Mouse (Mus musculus) limb, embryonic 10.5 days (tissue): ENCODE data around the gene Gmds. TPM values are rescaled to one million over a fixed set of nuclear protein-coding genes. Genes with fewer than 3 reads are reported as not detected.
A peak's percentile ranks its signal among the peaks of the same experiment; 100 is the strongest.

Experiments used
- DNase-seq: peaks from one replicate; pipeline ENCODE4 v3.0.0-alpha.2; 2017; ENCODE audit warnings: low spot score
- H3K27ac ChIP-seq: fragments of 300-500 bp; sonication (generic); 2 replicates; pipeline ENCODE4 v1.5.1; 2016; ENCODE audit warnings: mild to moderate bottlenecking
- H3K27me3 ChIP-seq: fragments of 300-500 bp; sonication (generic); 2 replicates; pipeline ENCODE4 v1.6.1; 2016; ENCODE audit warnings: low read depth, mild to moderate bottlenecking; ENCODE audit not compliant: poor library complexity, severe bottlenecking
- H3K36me3 ChIP-seq: fragments of 300-500 bp; sonication (generic); 2 replicates; pipeline ENCODE4 v1.6.1; 2016; ENCODE audit warnings: mild to moderate bottlenecking, moderate library complexity
- H3K4me1 ChIP-seq: fragments of 300-500 bp; sonication (generic); 2 replicates; pipeline ENCODE4 v1.6.1; 2016
- H3K4me3 ChIP-seq: fragments of 300-500 bp; sonication (generic); 2 replicates; pipeline ENCODE4 v1.5.1; 2016; ENCODE audit warnings: mild to moderate bottlenecking, moderate library complexity
- H3K9me3 ChIP-seq: fragments of 300-500 bp; sonication (generic); replicated peaks from 2 replicates; pipeline ENCODE4 v1.6.1; 2016; ENCODE audit warnings: mild to moderate bottlenecking
- WGBS: fragments of 180-500 bp; shearing (Covaris S2); methylation state at CpG from one replicate; pipeline ENCODE4 v1.1.7; 2016; 5-methylcytosine and 5-hydroxymethylcytosine counted together
- polyA plus RNA-seq: library from polyadenylated mRNA; unstranded; fragments of >200 nt; fragmentation: Nextera tagmentation; extraction: Ambion mirVana; gene quantifications from 2 replicates; pipeline ENCODE4 v1.2.1, GENCODE M21; 2016

Gene Gmds
- polyA plus RNA-seq, 1 experiment from 2014 or later, result 22.9 TPM

DNA sequence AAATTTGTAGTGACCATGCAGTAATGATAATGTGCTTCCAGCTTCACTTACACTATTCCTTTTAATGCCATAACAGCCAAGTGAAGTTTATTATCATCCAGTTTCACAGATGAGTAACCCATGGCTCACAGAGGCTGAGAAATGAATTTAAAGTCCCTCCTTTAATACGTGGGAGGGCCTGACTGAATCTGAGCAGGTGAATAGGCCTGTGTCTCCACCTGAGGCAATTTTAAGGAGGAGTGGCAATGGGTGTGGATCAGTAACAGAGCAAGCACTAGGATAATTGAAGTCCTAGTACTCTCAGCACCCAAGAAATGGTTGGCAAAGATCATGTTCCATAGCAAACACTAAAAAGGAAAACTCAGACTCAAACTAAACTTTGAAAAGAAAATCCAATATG lies 223.1 kb downstream of the Gmds start:
- WGBS, result 75% methylated on average over 1 of the region's 1 CpGs
- H3K4me3 ChIP-seq, result no peak overlapping the region
- H3K27ac ChIP-seq, result no peak overlapping the region
- H3K9me3 ChIP-seq, result no peaks in the 10 kb centered on the region
- no peaks in the 10 kb centered on the region for H3K36me3 ChIP-seq
- no peaks in the 10 kb centered on the region for H3K4me1 ChIP-seq
- H3K27me3 ChIP-seq, result no peaks in the 10 kb centered on the region
- no peak for DNase-seq

- Histone ChIP-seq H3K27me3 (no peaks in the 10 kb centered on the region), H3K27ac (no peak overlapping the region), H3K9me3 (no peaks in the 10 kb centered on the region), H3K4me1 (no peaks in the 10 kb centered on the region), H3K36me3 (no peaks in the 10 kb centered on the region), H3K4me3 (no peak overlapping the region)
- DNase-seq, result no peak
- 92% methylated on average over 3 of the region's 3 CpGs for WGBS
Observed at GRCm38 (mm10) chr13:32113875-32114274, 224.7 kb downstream of the Gmds start.

DNA sequence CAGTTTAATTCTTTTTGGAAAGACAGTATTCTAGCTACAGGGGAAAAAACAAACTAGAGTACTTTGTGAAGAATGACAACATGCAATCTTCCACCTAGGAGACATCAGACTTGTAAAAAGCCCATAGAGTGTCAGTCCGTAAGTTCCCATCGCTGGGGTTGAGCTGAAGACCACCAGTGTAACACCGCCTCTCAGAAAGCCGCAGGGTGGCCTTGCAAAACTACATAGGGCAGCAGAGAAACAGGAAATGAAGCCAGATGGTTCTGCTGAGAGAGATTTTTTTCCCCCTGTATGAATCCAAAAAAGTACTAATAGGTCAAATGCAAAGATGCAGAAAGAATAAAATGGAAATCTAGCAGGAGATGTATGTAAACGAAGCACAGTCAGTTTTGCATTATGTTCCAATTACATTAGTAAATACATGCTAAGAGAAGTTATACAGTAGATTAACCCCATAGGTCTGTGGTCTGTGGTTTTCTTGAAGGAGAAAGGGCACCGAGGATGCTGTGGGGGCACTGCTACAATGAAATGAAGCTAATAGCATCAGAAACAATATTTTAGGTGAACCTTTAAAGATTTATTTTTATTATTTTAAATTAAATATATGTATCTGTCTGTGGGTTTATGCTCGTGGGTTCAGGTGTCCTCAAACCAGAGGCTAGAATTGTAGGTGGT lies 250.1 kb downstream of the Gmds start:
- 71% methylated on average over 7 of the region's 7 CpGs for WGBS

GRCm38 (mm10) chr13:32080520-32081249 lies 257.9 kb downstream of the Gmds start:
- DNase-seq, result peak; percentile 59
- Histone ChIP-seq H3K36me3 (no peaks in the 10 kb centered on the region), H3K4me3 (no peak overlapping the region), H3K27me3 (peaks cover 47% of the 10 kb centered on the region), H3K27ac (peak overlapping the region; percentile 66; the same call in 1 of the 2 replicates), H3K9me3 (no peaks in the 10 kb centered on the region), H3K4me1 (peaks cover 29% of the 10 kb centered on the region)
- WGBS, result 27% methylated on average over 6 of the region's 6 CpGs

More for the DNA sequence above, 250.1 kb downstream of the Gmds start:
- no peak for DNase-seq
- no peaks in the 10 kb centered on the region for H3K36me3 ChIP-seq
- H3K27me3 ChIP-seq, result peaks cover 7% of the 10 kb centered on the region; the same call in 1 of the 2 replicates
- H3K9me3 ChIP-seq, result no peaks in the 10 kb centered on the region
- no peak overlapping the region for H3K4me3 ChIP-seq
- peaks cover 20% of the 10 kb centered on the region for H3K4me1 ChIP-seq
- H3K27ac ChIP-seq, result peak overlapping the region; percentile 36; the same call in 1 of the 2 replicates

DNA sequence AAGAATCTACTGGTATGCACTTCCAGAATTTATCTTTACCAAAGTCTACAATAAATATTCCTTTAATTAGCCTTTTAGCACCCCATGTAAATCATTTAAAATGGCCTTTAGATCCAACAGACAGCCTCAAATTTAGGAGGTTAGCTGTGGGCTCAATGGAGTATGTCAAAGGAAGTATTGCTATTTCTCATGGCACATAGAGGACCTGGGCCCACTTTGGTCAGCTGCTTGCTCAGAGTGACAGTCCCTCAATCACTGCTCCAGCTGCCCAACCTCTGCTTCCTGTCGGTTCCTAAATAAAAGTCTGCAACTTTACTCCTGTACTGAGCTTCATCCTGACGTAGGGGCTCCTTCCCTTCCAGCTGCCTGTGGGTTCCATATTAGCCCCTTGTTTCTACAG lies 264.9 kb downstream of the Gmds start:
- DNase-seq, result no peak
- Histone ChIP-seq H3K4me1 (peaks cover 26% of the 10 kb centered on the region), H3K27me3 (peaks cover 62% of the 10 kb centered on the region), H3K36me3 (no peaks in the 10 kb centered on the region), H3K4me3 (no peak overlapping the region), H3K27ac (peak overlapping the region; percentile 47; the same call in 1 of the 2 replicates), H3K9me3 (no peaks in the 10 kb centered on the region)
- 30% methylated on average over 2 of the region's 2 CpGs for WGBS

GRCm38 (mm10) chr13:32055321-32055720 lies 283.2 kb downstream of the Gmds start:
- Histone ChIP-seq H3K9me3 (no peaks in the 10 kb centered on the region), H3K27ac (no peak overlapping the region), H3K4me1 (peaks cover 29% of the 10 kb centered on the region), H3K36me3 (no peaks in the 10 kb centered on the region), H3K4me3 (no peak overlapping the region), H3K27me3 (peaks cover 91% of the 10 kb centered on the region)
- DNase-seq, result peak; percentile 49
- WGBS, result 4% methylated on average over 6 of the region's 6 CpGs

DNA sequence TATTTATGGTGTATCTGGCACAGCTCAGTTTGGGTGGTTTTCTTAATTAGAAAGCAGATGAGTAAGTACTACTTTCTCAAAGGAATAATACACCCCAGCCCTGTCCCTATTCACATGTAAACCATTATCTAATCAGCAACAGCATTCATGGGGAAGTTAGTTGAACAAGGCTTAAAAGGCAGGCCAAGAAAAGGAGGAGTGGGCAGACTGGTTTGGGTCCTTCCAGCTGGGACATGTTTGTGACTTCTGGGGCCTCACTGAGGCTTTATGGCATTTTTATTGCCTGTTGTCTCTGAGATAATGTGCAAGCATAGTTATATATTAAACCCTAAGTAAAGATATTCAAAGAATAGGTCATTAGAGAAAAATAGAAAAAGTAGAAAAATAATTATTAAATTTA lies 285.0 kb downstream of the Gmds start:
- Histone ChIP-seq H3K4me3 (no peak overlapping the region), H3K36me3 (no peaks in the 10 kb centered on the region), H3K9me3 (no peaks in the 10 kb centered on the region), H3K27ac (no peak overlapping the region), H3K4me1 (peaks cover 25% of the 10 kb centered on the region), H3K27me3 (peaks cover 91% of the 10 kb centered on the region)
- DNase-seq, result no peak

GRCm38 (mm10) chr13:32047980-32048959 lies 290.3 kb downstream of the Gmds start:
- no peak for DNase-seq
- Histone ChIP-seq H3K4me3 (no peak overlapping the region), H3K27me3 (peaks cover 82% of the 10 kb centered on the region), H3K9me3 (no peaks in the 10 kb centered on the region), H3K4me1 (peaks cover 28% of the 10 kb centered on the region), H3K36me3 (no peaks in the 10 kb centered on the region), H3K27ac (peak overlapping the region; percentile 64; the same call in 1 of the 2 replicates)
- 55% methylated on average over 6 of the region's 6 CpGs for WGBS

- H3K27ac ChIP-seq, result no peak overlapping the region
- H3K9me3 ChIP-seq, result no peaks in the 10 kb centered on the region
- peaks cover 82% of the 10 kb centered on the region for H3K27me3 ChIP-seq
- DNase-seq, result no peak
- 7% methylated on average over 4 of the region's 4 CpGs for WGBS
- H3K4me3 ChIP-seq, result no peak overlapping the region
- no peaks in the 10 kb centered on the region for H3K36me3 ChIP-seq
- peaks cover 33% of the 10 kb centered on the region for H3K4me1 ChIP-seq
Observed at GRCm38 (mm10) chr13:32046961-32047360, 291.6 kb downstream of the Gmds start.

GRCm38 (mm10) chr13:32042748-32043147 lies 295.8 kb downstream of the Gmds start:
- H3K9me3 ChIP-seq, result no peaks in the 10 kb centered on the region
- DNase-seq, result no peak
- peaks cover 35% of the 10 kb centered on the region for H3K4me1 ChIP-seq
- peaks cover 78% of the 10 kb centered on the region for H3K27me3 ChIP-seq
- H3K27ac ChIP-seq, result no peak overlapping the region
- H3K4me3 ChIP-seq, result no peak overlapping the region
- H3K36me3 ChIP-seq, result no peaks in the 10 kb centered on the region
- 89% methylated on average over 2 of the region's 2 CpGs for whole genome bisulfite sequencing

DNA sequence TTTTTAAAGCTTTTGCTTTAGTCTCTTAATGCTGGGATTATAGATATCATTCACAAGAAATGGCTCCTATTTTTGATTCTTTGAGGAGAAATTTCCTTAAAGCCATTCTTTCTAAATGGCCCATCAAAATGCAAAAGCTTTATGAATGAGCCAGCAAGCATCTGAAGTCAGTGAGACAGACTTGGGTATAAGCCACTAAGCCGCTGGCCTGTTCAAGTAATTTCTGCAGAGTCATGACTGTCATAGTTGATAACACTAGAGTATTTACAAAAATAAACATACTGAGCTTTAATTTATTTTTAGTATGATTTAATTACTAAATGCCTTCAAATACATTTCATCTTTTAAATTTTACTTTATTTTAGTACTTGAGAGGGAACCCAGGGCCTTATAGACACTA lies 297.7 kb downstream of the Gmds start:
- 92% methylated on average over 1 of the region's 1 CpGs for whole genome bisulfite sequencing

DNA sequence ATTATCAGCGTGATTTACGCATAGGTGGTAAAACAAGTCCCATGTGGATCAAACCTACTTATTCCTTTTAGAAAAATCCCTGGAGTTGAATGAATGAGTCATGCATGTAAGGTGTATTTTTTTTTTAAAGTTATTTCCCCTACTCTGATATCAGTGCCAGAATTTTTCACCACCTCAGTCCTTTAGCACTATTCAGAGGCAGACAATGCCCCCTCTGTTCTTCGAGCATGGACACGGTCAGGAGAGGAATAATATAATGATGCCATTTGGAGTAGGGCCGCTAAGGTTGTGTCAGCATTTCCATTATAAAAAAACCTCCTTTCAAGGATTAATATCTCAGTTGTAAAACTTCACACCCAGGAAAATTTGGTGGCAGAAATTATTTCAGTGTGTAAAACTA lies 301.6 kb downstream of the Gmds start:
- Histone ChIP-seq H3K4me3 (no peak overlapping the region), H3K36me3 (no peaks in the 10 kb centered on the region), H3K4me1 (peaks cover 47% of the 10 kb centered on the region), H3K27me3 (peaks cover 85% of the 10 kb centered on the region), H3K27ac (no peak overlapping the region), H3K9me3 (no peaks in the 10 kb centered on the region)
- 71% methylated on average over 5 of the region's 5 CpGs for WGBS
- no peak for DNase-seq

More for the DNA sequence above, 297.7 kb downstream of the Gmds start:
- Histone ChIP-seq H3K4me1 (peaks cover 29% of the 10 kb centered on the region; the same call in 1 of the 2 replicates), H3K27me3 (peaks cover 93% of the 10 kb centered on the region), H3K4me3 (no peak overlapping the region), H3K27ac (no peak overlapping the region), H3K9me3 (no peaks in the 10 kb centered on the region), H3K36me3 (no peaks in the 10 kb centered on the region)
- no peak for DNase-seq
